Mouse (Mus musculus) lung, postnatal 0 days (tissue): Measurements from ENCODE around the gene 9330161L09Rik.

Source experiments
- CTCF ChIP-seq: IDR thresholded peaks from 2 replicates; pipeline ENCODE4 v1.5.1; 2016; ENCODE audit warnings: antibody characterized with exemption, mild to moderate bottlenecking
- EP300 ChIP-seq: IDR thresholded peaks from 2 replicates; pipeline ENCODE4 v1.6.1; 2016; ENCODE audit warnings: antibody characterized with exemption, mild to moderate bottlenecking, control low read depth

- TF ChIP-seq EP300 (no peak), CTCF (no peak)
Measured at GRCm38 (mm10) chr12:103389982-103390381, 17.6 kb downstream of the 9330161L09Rik start.
